Mouse (Mus musculus) c-Kit-negative CD71-positive TER-119-positive erythroid progenitor cells, embryonic 14.5 days (primary cell): ENCODE results near the gene Asap2.

Experiments
- DNase-seq: peaks from one replicate; pipeline ENCODE4 v3.0.0-alpha.2; 2013; ENCODE audit warnings: low read depth, low spot score

The Asap2 gene

GRCm38 (mm10) chr12:21132537-21132936, 142.3 kb downstream of the Asap2 start:
- no peak for DNase-seq

GRCm38 (mm10) chr12:21133031-21133430, 142.8 kb downstream of the Asap2 start:
- DNase-seq: no peak

GRCm38 (mm10) chr12:21133972-21134859, 144.0 kb downstream of the Asap2 start:
- DNase-seq: no peak

GRCm38 (mm10) chr12:21135651-21136461, 145.6 kb downstream of the Asap2 start:
- no peak for DNase-seq

GRCm38 (mm10) chr12:21136462-21136751, 146.1 kb downstream of the Asap2 start:
- DNase-seq: no peak

- DNase-seq: no peak
Observed at GRCm38 (mm10) chr12:21139560-21139959, 149.3 kb downstream of the Asap2 start.

- DNase-seq: no peak
Observed at GRCm38 (mm10) chr12:21140153-21140552, 149.9 kb downstream of the Asap2 start.

- DNase-seq: no peak
Observed at GRCm38 (mm10) chr12:21140741-21141308, 150.6 kb downstream of the Asap2 start.

GRCm38 (mm10) chr12:21141691-21142300, 151.5 kb downstream of the Asap2 start:
- no peak for DNase-seq

GRCm38 (mm10) chr12:21142489-21143254, 152.4 kb downstream of the Asap2 start:
- no peak for DNase-seq

GRCm38 (mm10) chr12:21144602-21145001, 154.3 kb downstream of the Asap2 start:
- no peak for DNase-seq

GRCm38 (mm10) chr12:21145050-21145449, 154.8 kb downstream of the Asap2 start:
- no peak for DNase-seq

- no peak for DNase-seq
Observed at GRCm38 (mm10) chr12:21146826-21147225, 156.6 kb downstream of the Asap2 start.

- DNase-seq: no peak
Observed at GRCm38 (mm10) chr12:21153279-21153707, 163.0 kb downstream of the Asap2 start.

- DNase-seq: no peak
Observed at GRCm38 (mm10) chr12:21155062-21155461, 164.8 kb downstream of the Asap2 start.

GRCm38 (mm10) chr12:21159304-21159703, 169.0 kb downstream of the Asap2 start:
- DNase-seq: no peak

- no peak for DNase-seq
Observed at GRCm38 (mm10) chr12:21160327-21160828, 170.1 kb downstream of the Asap2 start.

- DNase-seq: no peak
Observed at GRCm38 (mm10) chr12:21161841-21162240, 171.6 kb downstream of the Asap2 start.

- no peak for DNase-seq
Observed at GRCm38 (mm10) chr12:21163706-21164105, 173.4 kb downstream of the Asap2 start.

GRCm38 (mm10) chr12:21164251-21164650, 174.0 kb downstream of the Asap2 start:
- DNase-seq: no peak

GRCm38 (mm10) chr12:21165157-21165556, 174.9 kb downstream of the Asap2 start:
- no peak for DNase-seq
